Mouse (Mus musculus): Measurements from ENCODE around the gene Actl6b. TPM values are rescaled to one million over a fixed set of nuclear protein-coding genes. Genes with fewer than 3 reads are reported as not detected.
"Not testable (repeated sequence)": the region's sequence is repeated elsewhere in the genome, so short reads cannot be mapped to it uniquely, and the experiment has no call there.

Actl6b gene
- polyA plus RNA-seq, 1 experiment from 2014 or later: 6.1 TPM

DNA sequence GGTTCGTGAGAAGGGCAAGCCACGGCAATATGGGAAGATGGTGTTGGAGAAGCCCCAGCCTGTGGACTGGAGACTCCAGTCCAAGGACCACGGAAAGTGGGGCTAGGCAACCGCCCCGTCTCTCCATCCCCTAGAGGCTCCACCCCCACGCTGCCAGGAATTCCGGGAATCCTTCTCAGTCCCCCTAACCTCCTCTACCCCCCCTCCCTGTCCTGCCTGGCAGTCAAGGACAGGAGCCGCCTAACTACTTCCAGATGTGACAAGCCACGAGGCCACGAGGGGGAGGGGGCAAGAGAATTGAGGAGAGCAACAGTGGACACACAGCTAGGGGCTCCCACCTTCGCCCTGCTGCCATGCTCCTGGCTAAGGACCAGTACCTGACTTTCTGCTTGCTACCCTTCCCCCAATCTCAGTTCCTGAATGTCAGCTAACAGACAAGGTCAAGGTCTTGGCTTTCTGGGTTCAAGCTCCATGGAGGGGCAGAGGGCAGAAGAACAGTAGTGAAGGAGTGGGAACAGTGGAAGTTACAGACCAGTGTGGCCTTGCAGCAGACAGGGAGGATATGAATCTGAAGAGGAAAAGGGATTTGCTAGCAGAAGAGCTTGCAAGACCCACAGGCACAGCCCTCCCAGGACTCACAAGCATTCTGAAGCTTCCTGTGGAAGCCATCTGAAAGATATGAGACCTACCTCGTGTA lies 57.4 kb downstream of the Actl6b start:
- H3K27ac ChIP-seq: peak overlapping the region; percentile 98
- peaks cover 19% of the 10 kb centered on the region for H3K36me3 ChIP-seq
- H3K4me2 ChIP-seq (replicated peaks): peak overlapping the region; percentile 59
- H3K9me3 ChIP-seq: no peaks in the 10 kb centered on the region
- H3K27me3 ChIP-seq: no peaks in the 10 kb centered on the region
- H3K9ac ChIP-seq: peak overlapping the region; percentile 52
- WGBS: 5% methylated on average over 12 of the region's 12 CpGs
- peak overlapping the region; percentile 36 for H3K4me3 ChIP-seq
- peaks cover 63% of the 10 kb centered on the region for H3K4me1 ChIP-seq
- peak; percentile 57; the same call in 1 of the 2 replicates for ATAC-seq (ENCODE audit: insufficient number of reproducible peaks, insufficient read depth, low FRiP score, low TSS enrichment)

DNA sequence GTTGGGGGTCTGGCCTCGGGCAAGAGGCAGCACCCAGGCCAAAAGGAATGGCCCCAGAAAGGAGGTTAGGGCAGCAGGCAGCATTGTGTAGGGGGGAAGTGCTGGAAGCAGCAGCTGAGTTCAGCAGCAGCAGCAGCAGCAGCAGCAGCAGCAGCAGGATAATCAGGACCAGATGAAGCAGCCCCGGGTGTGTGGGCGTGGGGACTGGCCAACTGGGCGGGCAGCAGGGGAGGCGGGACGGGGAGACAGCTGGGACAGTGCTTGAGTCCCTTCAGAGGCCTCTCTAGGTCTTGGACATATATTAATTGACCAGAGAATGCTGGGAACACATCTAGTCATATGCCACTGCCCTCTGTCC lies 57.9 kb downstream of the Actl6b start:
- ATAC-seq (ENCODE audit: insufficient number of reproducible peaks, insufficient read depth, low FRiP score, low TSS enrichment): peak; percentile 54
- Histone ChIP-seq H3K4me1 (peaks cover 63% of the 10 kb centered on the region), H3K9ac (peak overlapping the region; percentile 52), H3K4me2 (replicated peaks) (peak overlapping the region; percentile 59), H3K36me3 (peaks cover 14% of the 10 kb centered on the region), H3K27me3 (no peaks in the 10 kb centered on the region), H3K4me3 (peak overlapping the region; percentile 36), H3K27ac (peak overlapping the region; percentile 98), H3K9me3 (no peaks in the 10 kb centered on the region)
- WGBS: 3% methylated on average over 6 of the region's 6 CpGs

DNA sequence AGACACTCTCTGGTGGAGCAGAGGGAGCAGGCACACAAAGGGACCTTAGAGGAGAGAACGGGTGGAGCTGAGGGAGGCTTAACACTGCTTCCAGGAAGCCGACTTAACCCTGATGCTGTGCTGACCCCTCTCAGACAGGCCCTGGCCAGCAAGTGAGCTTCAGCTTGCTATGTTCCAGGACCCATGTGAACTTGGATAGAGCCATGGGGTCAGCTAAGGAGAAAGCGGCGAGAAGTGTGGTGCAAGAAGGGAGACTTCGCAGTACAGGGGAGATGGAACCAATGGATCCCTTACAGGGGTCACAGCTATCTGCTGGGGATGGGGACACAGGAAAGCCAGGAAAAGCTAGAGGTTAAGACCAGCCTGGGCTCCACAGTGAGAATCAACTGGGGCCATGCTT lies 59.8 kb downstream of the Actl6b start:
- no peak overlapping the region for H3K9ac ChIP-seq

DNA sequence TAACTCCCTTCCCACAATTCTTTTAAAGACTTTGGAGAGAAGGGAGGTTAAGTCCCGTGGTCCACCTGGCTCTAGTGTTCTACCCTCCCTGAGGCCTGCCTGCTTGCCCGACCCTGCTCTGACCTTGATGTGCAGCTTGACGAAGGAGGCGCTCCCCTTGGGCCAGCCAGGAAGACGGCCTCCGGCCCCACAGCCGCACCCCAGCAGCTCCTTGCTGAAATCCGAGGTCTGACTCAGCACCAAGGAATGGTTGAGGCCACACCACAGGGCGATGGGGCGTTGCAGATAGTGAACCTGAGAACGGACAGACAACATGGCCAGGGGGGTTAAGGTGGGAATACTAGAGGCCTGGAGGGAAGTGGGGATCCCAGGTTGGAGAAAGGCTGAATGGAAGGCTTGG lies 60.2 kb downstream of the Actl6b start, which contains the start of gene Pcolce:
Gene Pcolce, minus strand, starts transcription at position 235 of the 400 bp plus-strand sequence.
- no peak within 1 kb of the TSS for H3K9ac ChIP-seq
- H3K27ac ChIP-seq: peak within 1 kb of the TSS; percentile 98
- no peaks in the 10 kb centered on the region for H3K9me3 ChIP-seq
- H3K4me2 ChIP-seq (replicated peaks): no peak within 1 kb of the TSS
- ATAC-seq (ENCODE audit: insufficient number of reproducible peaks, insufficient read depth, low FRiP score, low TSS enrichment): no peak
- no peak within 1 kb of the TSS for H3K4me3 ChIP-seq
- H3K36me3 ChIP-seq: no peaks in the 10 kb centered on the region
- H3K27me3 ChIP-seq: no peaks in the 10 kb centered on the region
- 32% methylated on average over 11 of the region's 11 CpGs for WGBS
- peaks cover 51% of the 10 kb centered on the region for H3K4me1 ChIP-seq

More for the DNA sequence above, 59.8 kb downstream of the Actl6b start:
- H3K4me2 ChIP-seq (replicated peaks): no peak overlapping the region
- H3K27me3 ChIP-seq: no peaks in the 10 kb centered on the region
- peak overlapping the region; percentile 98; the same call in 1 of the 2 replicates for H3K27ac ChIP-seq
- ATAC-seq (ENCODE audit: insufficient number of reproducible peaks, insufficient read depth, low FRiP score, low TSS enrichment): no peak
- no peaks in the 10 kb centered on the region for H3K9me3 ChIP-seq
- no peak overlapping the region for H3K4me3 ChIP-seq
- no peaks in the 10 kb centered on the region for H3K36me3 ChIP-seq
- H3K4me1 ChIP-seq: peaks cover 56% of the 10 kb centered on the region
- 65% methylated on average over 5 of the region's 5 CpGs for WGBS

DNA sequence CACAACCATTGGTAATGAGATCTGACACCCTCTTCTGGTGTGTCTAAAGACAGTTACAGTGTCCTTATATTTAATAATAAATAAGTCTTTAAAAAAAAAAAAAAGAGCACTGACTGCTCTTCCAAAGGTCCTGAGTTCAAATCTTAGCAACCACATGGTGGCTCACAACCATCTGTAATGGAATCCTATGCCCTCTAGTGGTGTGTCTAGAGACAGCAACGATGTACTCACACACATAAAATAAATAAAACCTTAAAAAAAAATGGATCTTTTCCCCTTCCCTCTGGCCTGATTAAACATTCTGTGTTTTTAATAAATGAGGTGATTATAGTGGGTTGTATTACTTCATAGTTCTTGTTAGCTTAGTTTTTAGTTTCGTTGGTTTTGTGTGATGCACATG lies 61.6 kb downstream of the Actl6b start:
- H3K27ac ChIP-seq; H3K9ac ChIP-seq; H3K4me3 ChIP-seq; H3K27me3 ChIP-seq; ATAC-seq (ENCODE audit: insufficient number of reproducible peaks, insufficient read depth, low FRiP score, low TSS enrichment); H3K9me3 ChIP-seq; H3K36me3 ChIP-seq; H3K4me2 ChIP-seq (replicated peaks): not testable (repeated sequence)
- WGBS: 84% methylated on average over 2 of the region's 2 CpGs
- H3K4me1 ChIP-seq: peaks cover 38% of the 10 kb centered on the region

DNA sequence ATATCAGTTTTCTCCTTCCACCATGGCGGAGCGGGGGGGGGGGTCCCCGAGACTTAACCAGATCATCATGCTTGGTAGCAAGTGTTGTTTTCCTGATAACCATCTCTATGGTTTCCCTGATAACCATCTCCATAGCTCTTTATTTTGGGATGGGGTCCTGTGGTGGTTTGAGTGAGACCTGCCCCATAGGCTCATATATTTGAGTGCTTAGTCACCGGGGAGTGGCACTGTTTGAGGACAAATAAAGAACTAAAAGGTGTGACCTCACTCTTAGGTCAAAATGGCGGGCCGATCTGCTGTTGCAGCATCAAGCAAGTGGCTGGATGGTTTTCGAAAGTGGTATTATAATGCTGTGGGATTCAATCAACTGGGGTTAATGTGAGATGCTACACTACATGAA lies 62.0 kb downstream of the Actl6b start:
- no peak overlapping the region for H3K4me3 ChIP-seq
- 77% methylated on average over 7 of the region's 7 CpGs for WGBS
- H3K9me3 ChIP-seq: no peaks in the 10 kb centered on the region
- no peak overlapping the region for H3K27ac ChIP-seq
- H3K4me1 ChIP-seq: peaks cover 34% of the 10 kb centered on the region
- no peak overlapping the region for H3K4me2 ChIP-seq (replicated peaks)
- no peak for ATAC-seq (ENCODE audit: insufficient number of reproducible peaks, insufficient read depth, low FRiP score, low TSS enrichment)
- no peaks in the 10 kb centered on the region for H3K36me3 ChIP-seq
- no peaks in the 10 kb centered on the region for H3K27me3 ChIP-seq
- H3K9ac ChIP-seq: no peak overlapping the region

Small RNAs within 50 kb of the gene (microRNA-seq; reads per million reads assigned to microRNA genes)
- gene Mir6418: not detected

Other genes starting within 250 kb of the Actl6b start
- gene Srrt, start 245.8 kb upstream of the Actl6b start, polyA plus RNA-seq (2016; fragmentation: Nextera tagmentation; extraction: Ambion mirVana): 171 and 177 TPM in 2 replicates
- gene Trip6, start 239.1 kb upstream of the Actl6b start, polyA plus RNA-seq (2016; fragmentation: Nextera tagmentation; extraction: Ambion mirVana): 87.1 and 93.4 TPM in 2 replicates
- gene Slc12a9, start 219.9 kb upstream of the Actl6b start, polyA plus RNA-seq (2016; fragmentation: Nextera tagmentation; extraction: Ambion mirVana): 16.0 and 18.8 TPM in 2 replicates
- gene Ephb4, start 203.4 kb upstream of the Actl6b start, polyA plus RNA-seq (2016; fragmentation: Nextera tagmentation; extraction: Ambion mirVana): 87.3 and 91.6 TPM in 2 replicates
- 0.17 and 0.28 TPM in 2 replicates for gene Zan, start 76.5 kb upstream of the Actl6b start, polyA plus RNA-seq (2016; fragmentation: Nextera tagmentation; extraction: Ambion mirVana)
- gene Pop7, start 51.0 kb upstream of the Actl6b start, polyA plus RNA-seq (2016; fragmentation: Nextera tagmentation; extraction: Ambion mirVana): 54.0 and 56.4 TPM in 2 replicates
- gene Gigyf1, start 35.0 kb upstream of the Actl6b start, polyA plus RNA-seq (2016; fragmentation: Nextera tagmentation; extraction: Ambion mirVana): 17.4 and 18.1 TPM in 2 replicates
- gene Epo, start 20.3 kb upstream of the Actl6b start, polyA plus RNA-seq (2016; fragmentation: Nextera tagmentation; extraction: Ambion mirVana): 0.34 and 0.47 TPM in 2 replicates
- gene Gnb2, start 20.0 kb upstream of the Actl6b start, polyA plus RNA-seq (2016; fragmentation: Nextera tagmentation; extraction: Ambion mirVana): 382 and 409 TPM in 2 replicates
- gene Tfr2, start 16.3 kb downstream of the Actl6b start, polyA plus RNA-seq (2016; fragmentation: Nextera tagmentation; extraction: Ambion mirVana): 0.95 and 1.3 TPM in 2 replicates
- 28.4 and 28.7 TPM in 2 replicates for gene Mospd3, start 47.5 kb downstream of the Actl6b start, polyA plus RNA-seq (2016; fragmentation: Nextera tagmentation; extraction: Ambion mirVana)
- 124 and 128 TPM in 2 replicates for gene Pcolce, start 60.3 kb downstream of the Actl6b start, polyA plus RNA-seq (2016; fragmentation: Nextera tagmentation; extraction: Ambion mirVana)
- 0.22 and 0.36 TPM in 2 replicates for gene Fbxo24, start 75.5 kb downstream of the Actl6b start, polyA plus RNA-seq (2016; fragmentation: Nextera tagmentation; extraction: Ambion mirVana)
- gene Lrch4, start 75.6 kb downstream of the Actl6b start, polyA plus RNA-seq (2016; fragmentation: Nextera tagmentation; extraction: Ambion mirVana): 30.8 and 34.0 TPM in 2 replicates
- 9.2 and 11.8 TPM in 2 replicates for gene Gm20605, start 75.7 kb downstream of the Actl6b start, polyA plus RNA-seq (2016; fragmentation: Nextera tagmentation; extraction: Ambion mirVana)
- 6.6 and 6.8 TPM in 2 replicates for gene Sap25, start 87.8 kb downstream of the Actl6b start, polyA plus RNA-seq (2016; fragmentation: Nextera tagmentation; extraction: Ambion mirVana)
- 0.18 and 0.34 TPM in 2 replicates for gene Irs3, start 92.2 kb downstream of the Actl6b start, polyA plus RNA-seq (2016; fragmentation: Nextera tagmentation; extraction: Ambion mirVana)
- gene Agfg2, start 131.2 kb downstream of the Actl6b start, polyA plus RNA-seq (2016; fragmentation: Nextera tagmentation; extraction: Ambion mirVana): 21.7 and 22.2 TPM in 2 replicates
- gene Nyap1, start 188.1 kb downstream of the Actl6b start, polyA plus RNA-seq (2016; fragmentation: Nextera tagmentation; extraction: Ambion mirVana): 3.7 and 4.6 TPM in 2 replicates
- 129 and 133 TPM in 2 replicates for gene Tsc22d4, start 192.2 kb downstream of the Actl6b start, polyA plus RNA-seq (2016; fragmentation: Nextera tagmentation; extraction: Ambion mirVana)
- gene Ppp1r35, start 225.3 kb downstream of the Actl6b start, polyA plus RNA-seq (2016; fragmentation: Nextera tagmentation; extraction: Ambion mirVana): 51.3 and 51.9 TPM in 2 replicates
- 14.5 and 15.8 TPM in 2 replicates for gene Mepce, start 234.1 kb downstream of the Actl6b start, polyA plus RNA-seq (2016; fragmentation: Nextera tagmentation; extraction: Ambion mirVana)
- 38.2 and 39.3 TPM in 2 replicates for gene Zcwpw1, start 234.3 kb downstream of the Actl6b start, polyA plus RNA-seq (2016; fragmentation: Nextera tagmentation; extraction: Ambion mirVana)

All from embryonic facial prominence, embryonic 12.5 days (tissue).